Mouse (Mus musculus): Measurements from ENCODE around the gene Bri3.

- TF ChIP-seq POLR2A (IDR thresholded peaks at IDR 0.05; ENCODE audit: insufficient read depth, low read depth, low read length) (no peak), CTCF (IDR thresholded peaks at IDR 0.05) (no peak)
These were observed 26.2 kb downstream of the Bri3 start for GRCm38 (mm10) chr5:144270420-144270819.
